Mouse (Mus musculus): ENCODE data around the gene Tubb5.

DNA sequence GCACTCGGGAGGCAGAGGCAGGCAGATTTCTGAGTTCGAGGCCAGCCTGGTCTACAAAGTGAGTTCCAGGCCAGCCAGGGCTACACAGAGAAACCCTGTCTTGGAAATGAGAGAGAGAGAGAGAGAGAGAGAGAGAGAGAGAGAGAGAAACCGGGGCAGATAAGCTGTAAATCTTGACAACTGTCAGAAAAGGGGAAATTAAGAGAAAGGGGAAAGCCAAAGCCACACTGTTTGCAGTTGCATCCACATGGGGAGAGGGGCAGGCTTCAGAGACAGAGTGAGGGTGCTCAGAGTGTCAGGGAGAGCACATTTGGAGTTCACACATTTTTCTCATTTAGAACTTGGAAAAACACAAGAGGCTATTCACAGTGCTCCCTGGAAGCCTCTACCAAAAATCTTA, 50.1 kb downstream of the Tubb5 start:
- TF ChIP-seq GATA1 (IDR thresholded peaks at IDR 0.05; ENCODE audit: low read length) (no peak), TAL1 (IDR thresholded peaks at IDR 0.05; ENCODE audit: low read length) (no peak)
